In the genomic region with DNA sequence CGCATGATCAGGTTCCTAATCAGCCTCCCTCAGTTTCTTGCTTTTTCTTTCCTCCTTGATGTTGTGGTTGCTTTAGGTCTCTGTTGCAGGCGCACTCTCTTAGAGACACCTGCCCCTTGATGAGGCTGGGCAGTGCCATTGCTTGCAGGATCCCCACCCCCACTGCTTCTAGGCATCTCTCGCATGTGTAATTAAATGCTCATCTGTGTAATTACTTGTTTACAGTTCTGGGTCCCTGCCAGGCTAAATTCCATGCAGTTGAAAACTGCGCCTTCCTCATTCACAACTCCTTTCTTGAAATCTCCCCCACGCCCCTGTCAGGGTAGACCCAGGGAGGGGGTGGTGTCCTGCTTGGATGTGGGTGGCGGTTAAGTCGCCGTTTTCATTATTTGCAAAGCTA, we compare ENCODE assay signal across 16 mouse cellular contexts.
"Had no signal": no experiment of that assay in that cellular context is flagged by ENCODE, and none has a peak within 500 bp of the region (broad histone marks: within the 10 kb centered on the region; RNA-seq: fewer than 3 reads in every experiment).

No protein-coding gene starts in this region.

- H3K4me1 ChIP-seq: liver, embryonic 13.5 days had no signal

- H3K9me3 ChIP-seq: kidney, embryonic 15.5 days; liver, embryonic 13.5 days; neural tube, embryonic 15.5 days had no signal

- DNase-seq: kidney, adult 8-10 months; kidney, postnatal 10 days; kidney, postnatal 36 days; layer of hippocampus, postnatal 36 days; liver, embryonic 13.5 days; lung, adult 2 months; lung, postnatal 14 days; lung, postnatal 4 days; thymus, adult 18-20 months; thymus, postnatal 36 days had no signal

- H3K4me2 ChIP-seq: kidney, embryonic 15.5 days; liver, embryonic 13.5 days; midbrain, embryonic 11.5 days; neural tube, embryonic 15.5 days had no signal

- H3K4me3 ChIP-seq: kidney, embryonic 15.5 days; left cerebral cortex, adult 2 months; liver, embryonic 13.5 days; myocyte; neural tube, embryonic 15.5 days had no signal

- H3K27ac ChIP-seq: kidney, embryonic 15.5 days; left cerebral cortex, adult 2 months; liver, embryonic 13.5 days; neural tube, embryonic 15.5 days had no signal

- H3K9ac ChIP-seq: kidney, embryonic 15.5 days; liver, embryonic 13.5 days; neural tube, embryonic 15.5 days had no signal

- ATAC-seq: midbrain, embryonic 16.5 days had no signal

- H3K36me3 ChIP-seq: kidney, embryonic 15.5 days; liver, embryonic 13.5 days; neural tube, embryonic 15.5 days had no signal

- H3K27me3 ChIP-seq: liver, embryonic 13.5 days had no signal
